Mouse (Mus musculus): ENCODE data around the gene Ssu2. TPM values are rescaled to one million over a fixed set of nuclear protein-coding genes. Genes with fewer than 3 reads are reported as not detected.

Ssu2 gene
- polyA plus RNA-seq, 1 experiment from 2014 or later: 2.9 TPM

DNA sequence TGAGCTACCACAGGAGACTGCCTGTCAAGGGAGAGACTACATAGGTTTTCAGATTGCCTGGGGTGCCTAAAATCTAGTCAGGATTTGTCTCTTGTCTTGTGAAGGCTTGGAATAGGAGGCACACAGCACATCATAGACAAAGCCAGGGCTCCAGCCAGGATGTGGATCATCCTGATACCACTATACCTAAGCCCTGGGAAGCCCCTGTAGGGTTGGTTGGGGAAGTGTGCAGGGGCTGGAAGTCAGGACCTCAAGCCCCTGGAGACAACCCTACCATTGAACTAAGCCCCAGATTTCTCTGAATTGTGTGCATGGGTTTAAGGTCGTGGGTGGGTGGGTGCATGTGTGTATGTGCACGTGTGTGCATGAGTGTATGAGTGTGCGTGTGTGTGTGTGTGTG lies 562 bp upstream of the Ssu2 start:
- no peak for ATAC-seq (ENCODE audit: insufficient read depth, low FRiP score)
- peak overlapping the region; percentile 33; the same call in 1 of the 2 replicates for H3K27ac ChIP-seq (ENCODE audit: low read length)
- WGBS: 92% methylated on average over 3 of the region's 3 CpGs

DNA sequence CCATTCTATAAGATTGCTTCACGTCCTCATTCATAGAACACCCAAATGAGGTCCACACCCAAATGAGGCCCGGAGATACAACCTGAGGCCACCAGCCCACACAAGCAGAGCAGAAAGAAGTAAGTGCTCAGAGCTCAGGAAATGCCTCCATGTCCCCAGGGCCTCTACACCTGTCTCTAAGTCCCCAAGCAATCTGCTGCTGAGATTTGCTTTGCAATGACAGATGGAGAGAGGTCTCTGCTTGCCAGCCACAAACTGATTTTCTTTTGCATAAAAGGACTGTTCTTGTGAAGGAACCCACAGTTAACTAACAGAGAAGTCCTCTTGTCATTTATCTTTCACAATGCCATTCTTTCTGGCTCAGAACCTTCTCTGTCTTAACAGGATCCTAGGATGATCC lies 1.6 kb downstream of the Ssu2 start:
- Histone ChIP-seq H3K27me3 (ENCODE audit: control insufficient read depth, insufficient read depth, low read length) (no peaks in the 10 kb centered on the region), H3K9ac (ENCODE audit: low read length) (no peak overlapping the region), H3K4me2 (ENCODE audit: low read depth, low read length) (no peak overlapping the region), H3K4me1 (ENCODE audit: control insufficient read depth, insufficient read depth, low read length) (no peaks in the 10 kb centered on the region), H3K36me3 (ENCODE audit: control insufficient read depth, insufficient read depth, low read length) (no peaks in the 10 kb centered on the region), H3K9me3 (replicated peaks; ENCODE audit: control insufficient read depth, low read length) (no peaks in the 10 kb centered on the region), H3K4me3 (replicated peaks; ENCODE audit: low read length) (no peak overlapping the region), H3K27ac (ENCODE audit: low read length) (no peak overlapping the region)
- ATAC-seq (ENCODE audit: insufficient read depth, low FRiP score): no peak
- 50% methylated on average over 2 of the region's 2 CpGs for WGBS

More for the DNA sequence above, 562 bp upstream of the Ssu2 start:
- H3K4me3 ChIP-seq (replicated peaks; ENCODE audit: low read length): no peak overlapping the region
- H3K9ac ChIP-seq (ENCODE audit: low read length): no peak overlapping the region
- no peaks in the 10 kb centered on the region for H3K27me3 ChIP-seq (ENCODE audit: control insufficient read depth, insufficient read depth, low read length)
- H3K4me1 ChIP-seq (ENCODE audit: control insufficient read depth, insufficient read depth, low read length): no peaks in the 10 kb centered on the region
- H3K36me3 ChIP-seq (ENCODE audit: control insufficient read depth, insufficient read depth, low read length): no peaks in the 10 kb centered on the region
- H3K9me3 ChIP-seq (replicated peaks; ENCODE audit: control insufficient read depth, low read length): no peaks in the 10 kb centered on the region
- H3K4me2 ChIP-seq (ENCODE audit: low read depth, low read length): no peak overlapping the region

DNA sequence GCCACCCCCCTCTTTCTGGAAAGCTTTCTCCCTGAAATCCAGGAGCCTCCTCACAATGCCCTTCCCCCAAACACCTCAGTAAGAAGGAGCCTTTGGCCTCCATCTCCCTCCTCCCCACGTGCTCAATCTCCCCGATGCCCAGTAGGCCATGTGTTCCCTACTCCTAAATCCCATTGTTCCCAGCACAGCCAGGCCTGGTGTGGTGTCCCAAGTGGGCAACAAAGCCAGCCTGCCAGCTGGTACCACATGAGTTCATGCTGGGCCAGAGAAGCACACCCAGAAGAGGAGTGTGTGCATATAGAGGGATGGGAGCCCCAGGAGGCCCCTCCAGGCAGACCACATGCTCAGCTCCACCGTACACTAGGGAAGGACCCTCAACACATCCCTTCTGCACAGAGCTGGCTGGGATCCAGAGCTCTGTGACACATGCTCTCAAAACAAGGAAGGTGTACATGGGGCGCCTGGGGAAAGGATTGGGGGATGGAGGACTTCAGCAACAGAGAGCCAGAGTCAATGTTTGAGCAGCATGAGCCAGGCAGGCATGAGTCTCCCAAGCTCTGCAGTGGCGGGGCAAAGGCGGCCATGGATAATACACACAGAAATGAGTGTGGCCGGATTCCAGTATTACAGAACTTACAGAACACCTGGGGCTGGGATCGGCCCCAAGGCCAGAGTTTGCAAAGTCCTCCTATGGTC lies 4.7 kb downstream of the Ssu2 start:
- H3K36me3 ChIP-seq (ENCODE audit: control insufficient read depth, insufficient read depth, low read length): no peaks in the 10 kb centered on the region
- H3K4me2 ChIP-seq (ENCODE audit: low read depth, low read length): no peak overlapping the region
- no peaks in the 10 kb centered on the region for H3K27me3 ChIP-seq (ENCODE audit: control insufficient read depth, insufficient read depth, low read length)
- no peak overlapping the region for H3K4me3 ChIP-seq (replicated peaks; ENCODE audit: low read length)
- peak; percentile 20; the same call in 1 of the 2 replicates for ATAC-seq (ENCODE audit: insufficient read depth, low FRiP score)
- no peak overlapping the region for H3K27ac ChIP-seq (ENCODE audit: low read length)
- H3K4me1 ChIP-seq (ENCODE audit: control insufficient read depth, insufficient read depth, low read length): no peaks in the 10 kb centered on the region
- H3K9ac ChIP-seq (ENCODE audit: low read length): no peak overlapping the region
- no peaks in the 10 kb centered on the region for H3K9me3 ChIP-seq (replicated peaks; ENCODE audit: control insufficient read depth, low read length)
- 69% methylated on average over 8 of the region's 8 CpGs for WGBS

DNA sequence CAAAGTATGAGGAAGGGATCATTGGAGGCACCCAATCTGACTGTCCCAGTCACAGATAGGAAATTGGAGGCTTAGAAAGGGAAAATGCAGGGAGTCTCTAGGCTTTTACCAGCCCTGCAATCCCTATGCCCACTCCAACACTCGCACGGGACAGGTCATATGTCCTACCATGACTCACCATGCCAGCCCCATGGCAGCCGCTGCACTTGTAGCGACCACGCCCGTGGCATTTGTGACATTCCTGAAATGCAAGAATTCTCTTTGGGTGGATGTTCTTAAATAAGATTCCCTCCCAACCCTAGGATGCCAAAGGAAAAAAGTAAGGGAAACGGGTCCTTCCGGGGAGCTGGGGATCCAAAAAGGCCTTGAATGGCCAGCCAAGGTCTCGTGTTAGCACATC lies 8.8 kb downstream of the Ssu2 start:
- Histone ChIP-seq H3K27ac (ENCODE audit: low read length) (no peak overlapping the region), H3K4me2 (ENCODE audit: low read depth, low read length) (no peak overlapping the region), H3K27me3 (ENCODE audit: control insufficient read depth, insufficient read depth, low read length) (no peaks in the 10 kb centered on the region), H3K4me1 (ENCODE audit: control insufficient read depth, insufficient read depth, low read length) (no peaks in the 10 kb centered on the region), H3K9me3 (replicated peaks; ENCODE audit: control insufficient read depth, low read length) (no peaks in the 10 kb centered on the region), H3K9ac (ENCODE audit: low read length) (no peak overlapping the region), H3K4me3 (replicated peaks; ENCODE audit: low read length) (no peak overlapping the region), H3K36me3 (ENCODE audit: control insufficient read depth, insufficient read depth, low read length) (no peaks in the 10 kb centered on the region)
- 84% methylated on average over 9 of the region's 9 CpGs for WGBS
- no peak for ATAC-seq (ENCODE audit: insufficient read depth, low FRiP score)

DNA sequence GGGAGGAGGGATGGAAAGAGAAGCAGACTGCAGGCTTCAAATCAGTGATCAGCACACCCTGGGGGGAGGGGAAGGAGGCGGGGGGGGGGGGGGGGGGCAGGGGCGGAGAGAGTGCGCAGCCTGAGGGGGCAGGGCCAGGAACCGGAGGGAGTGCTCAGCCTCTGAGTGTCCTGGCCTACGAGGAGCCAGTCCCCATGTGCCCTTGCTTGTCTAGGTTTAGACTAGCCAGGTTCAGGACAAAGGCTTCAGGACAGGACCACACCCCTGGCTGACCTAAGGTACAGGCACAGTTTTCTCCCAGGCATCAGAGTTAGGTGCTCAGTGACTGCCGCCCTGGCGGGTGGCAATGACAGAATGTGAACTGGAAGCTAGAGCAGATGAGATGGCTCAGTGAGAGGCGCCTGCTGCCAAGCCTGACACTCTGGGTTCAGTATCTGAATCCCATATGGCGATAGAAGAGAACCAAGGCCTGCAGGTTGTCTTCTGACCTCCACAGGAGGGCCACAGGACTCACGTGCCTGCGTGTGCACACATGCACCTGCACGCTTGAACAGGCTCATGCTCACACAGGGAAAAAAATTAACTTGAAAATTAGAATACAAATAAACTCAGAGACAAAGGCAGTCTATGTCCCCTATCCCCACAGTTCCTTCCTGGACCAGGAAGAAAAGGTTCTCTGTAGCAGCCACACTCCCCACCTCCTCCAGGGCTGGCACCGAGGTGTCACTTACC lies 12.0 kb downstream of the Ssu2 start:
- no peak overlapping the region for H3K4me2 ChIP-seq (ENCODE audit: low read depth, low read length)
- H3K27ac ChIP-seq (ENCODE audit: low read length): no peak overlapping the region
- H3K36me3 ChIP-seq (ENCODE audit: control insufficient read depth, insufficient read depth, low read length): no peaks in the 10 kb centered on the region
- no peaks in the 10 kb centered on the region for H3K9me3 ChIP-seq (replicated peaks; ENCODE audit: control insufficient read depth, low read length)
- H3K9ac ChIP-seq (ENCODE audit: low read length): no peak overlapping the region
- H3K27me3 ChIP-seq (ENCODE audit: control insufficient read depth, insufficient read depth, low read length): no peaks in the 10 kb centered on the region
- no peak overlapping the region for H3K4me3 ChIP-seq (replicated peaks; ENCODE audit: low read length)
- ATAC-seq (ENCODE audit: insufficient read depth, low FRiP score): no peak; the same call in 1 of the 2 replicates
- no peaks in the 10 kb centered on the region for H3K4me1 ChIP-seq (ENCODE audit: control insufficient read depth, insufficient read depth, low read length)
- WGBS: 53% methylated on average over 12 of the region's 13 CpGs

DNA sequence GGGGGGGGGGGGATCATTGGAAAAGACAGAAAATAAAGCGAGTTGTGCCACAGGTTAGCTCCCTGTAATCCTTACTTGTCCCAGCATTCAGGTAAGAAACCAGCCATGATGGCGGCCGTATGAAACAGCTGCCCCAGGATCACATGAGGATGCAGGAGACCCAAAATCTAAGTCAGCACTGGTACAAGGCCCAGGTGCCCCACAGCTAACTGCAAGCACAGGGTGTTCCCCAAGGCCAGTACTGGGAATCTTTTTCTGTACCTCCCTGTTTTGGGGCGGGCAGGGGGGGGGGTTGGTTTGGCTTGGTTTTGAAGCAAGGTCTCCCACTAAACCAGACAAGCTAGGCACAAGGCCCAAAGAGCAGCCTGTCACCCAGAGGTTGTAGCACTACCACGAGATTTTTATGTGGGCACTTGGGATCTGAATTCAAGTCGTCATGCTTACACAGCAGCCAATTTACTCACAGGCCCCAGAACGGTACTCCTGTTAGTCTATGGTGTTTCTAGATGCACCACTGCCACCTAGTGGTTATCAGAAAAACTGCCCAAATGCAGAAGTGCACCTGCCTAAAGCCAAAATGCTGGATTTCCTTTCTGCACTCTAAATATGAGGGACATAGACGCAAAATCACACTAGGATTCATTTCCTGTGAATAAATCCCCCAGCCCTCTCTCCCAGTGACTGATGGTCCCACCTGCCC lies 13.8 kb downstream of the Ssu2 start:
- Histone ChIP-seq H3K9me3 (replicated peaks; ENCODE audit: control insufficient read depth, low read length) (no peaks in the 10 kb centered on the region), H3K9ac (ENCODE audit: low read length) (no peak overlapping the region), H3K27me3 (ENCODE audit: control insufficient read depth, insufficient read depth, low read length) (no peaks in the 10 kb centered on the region), H3K27ac (ENCODE audit: low read length) (no peak overlapping the region), H3K4me2 (ENCODE audit: low read depth, low read length) (no peak overlapping the region), H3K4me1 (ENCODE audit: control insufficient read depth, insufficient read depth, low read length) (no peaks in the 10 kb centered on the region), H3K36me3 (ENCODE audit: control insufficient read depth, insufficient read depth, low read length) (no peaks in the 10 kb centered on the region), H3K4me3 (replicated peaks; ENCODE audit: low read length) (no peak overlapping the region)
- 44% methylated on average over 8 of the region's 8 CpGs for WGBS
- no peak; the same call in 1 of the 2 replicates for ATAC-seq (ENCODE audit: insufficient read depth, low FRiP score)

DNA sequence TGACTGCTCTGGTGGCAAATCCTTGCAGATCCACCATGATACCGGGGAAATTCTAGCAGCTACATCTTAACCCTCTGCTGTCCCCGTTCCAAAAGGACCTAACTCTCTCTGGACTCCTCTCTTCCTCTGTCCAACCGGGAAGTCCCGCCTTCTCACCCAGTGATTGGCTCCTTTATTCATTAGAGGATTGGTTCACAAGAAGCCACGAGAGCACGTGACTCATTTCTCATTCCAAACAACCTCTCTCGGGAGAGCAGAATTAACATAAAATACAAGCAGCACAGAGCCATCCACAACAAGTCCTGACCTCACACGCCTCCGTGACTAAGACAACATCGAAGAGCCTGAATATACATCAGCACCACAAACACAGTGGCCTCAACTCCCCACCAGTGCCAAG lies 22.5 kb downstream of the Ssu2 start:
- Histone ChIP-seq H3K4me3 (replicated peaks; ENCODE audit: low read length) (no peak overlapping the region), H3K27ac (ENCODE audit: low read length) (no peak overlapping the region), H3K36me3 (ENCODE audit: control insufficient read depth, insufficient read depth, low read length) (no peaks in the 10 kb centered on the region), H3K4me2 (ENCODE audit: low read depth, low read length) (no peak overlapping the region), H3K9me3 (replicated peaks; ENCODE audit: control insufficient read depth, low read length) (no peaks in the 10 kb centered on the region), H3K27me3 (ENCODE audit: control insufficient read depth, insufficient read depth, low read length) (no peaks in the 10 kb centered on the region), H3K4me1 (ENCODE audit: control insufficient read depth, insufficient read depth, low read length) (no peaks in the 10 kb centered on the region), H3K9ac (ENCODE audit: low read length) (no peak overlapping the region)
- no peak for ATAC-seq (ENCODE audit: insufficient read depth, low FRiP score)
- WGBS: 83% methylated on average over 10 of the region's 10 CpGs

DNA sequence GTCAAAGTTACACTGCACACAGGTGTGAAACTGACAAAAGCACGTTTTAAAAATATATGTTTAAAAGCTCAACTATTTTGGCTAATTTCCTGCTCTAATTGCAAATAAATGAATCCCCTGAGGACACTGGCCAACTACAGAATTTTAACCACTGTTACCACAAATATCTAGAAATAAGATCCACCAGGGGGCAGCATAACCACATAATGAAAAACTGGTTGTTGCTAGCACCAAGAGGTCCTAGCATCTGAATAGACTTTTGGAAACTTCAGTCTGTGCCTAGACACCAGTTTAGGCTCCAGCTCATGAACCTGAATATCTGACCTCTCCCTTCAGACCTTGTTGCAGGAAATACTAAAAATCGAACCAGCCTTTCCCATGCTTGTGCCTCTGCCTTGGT lies 23.2 kb downstream of the Ssu2 start:
- Histone ChIP-seq H3K4me3 (replicated peaks; ENCODE audit: low read length) (no peak overlapping the region), H3K4me2 (ENCODE audit: low read depth, low read length) (no peak overlapping the region), H3K9ac (ENCODE audit: low read length) (no peak overlapping the region), H3K27me3 (ENCODE audit: control insufficient read depth, insufficient read depth, low read length) (no peaks in the 10 kb centered on the region), H3K4me1 (ENCODE audit: control insufficient read depth, insufficient read depth, low read length) (no peaks in the 10 kb centered on the region), H3K36me3 (ENCODE audit: control insufficient read depth, insufficient read depth, low read length) (no peaks in the 10 kb centered on the region), H3K9me3 (replicated peaks; ENCODE audit: control insufficient read depth, low read length) (no peaks in the 10 kb centered on the region), H3K27ac (ENCODE audit: low read length) (no peak overlapping the region)
- WGBS: 38% methylated on average over 2 of the region's 2 CpGs
- no peak for ATAC-seq (ENCODE audit: insufficient read depth, low FRiP score)

DNA sequence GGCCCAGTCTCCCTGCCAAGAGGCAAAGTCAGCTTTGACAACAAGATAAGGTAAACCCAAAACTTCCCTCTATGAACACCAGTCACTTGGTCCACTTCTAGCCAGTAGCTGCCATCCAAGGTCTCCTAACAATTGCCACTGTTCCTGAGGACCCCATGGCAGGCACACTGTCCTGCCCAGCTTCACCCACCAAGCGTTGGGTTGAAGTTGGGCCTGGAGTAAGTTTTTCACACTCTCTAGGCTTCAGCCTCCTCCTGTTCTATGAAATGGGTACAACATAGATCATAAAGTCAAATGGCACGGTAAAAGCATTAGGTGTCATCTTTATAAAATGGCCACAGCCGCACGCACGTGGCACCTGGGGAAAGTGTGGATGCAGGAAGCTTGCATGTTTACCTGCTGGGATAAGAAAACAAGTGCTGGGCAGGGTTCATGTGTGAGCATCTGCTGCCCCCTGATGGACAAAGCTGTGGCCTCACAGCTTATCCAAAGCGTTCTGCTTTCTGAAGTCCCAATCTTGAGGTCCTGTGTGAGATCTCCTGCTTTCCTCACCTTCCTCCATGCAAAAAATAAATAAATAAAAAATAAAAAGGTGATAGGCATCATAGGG lies 25.4 kb downstream of the Ssu2 start:
- no peak for ATAC-seq (ENCODE audit: insufficient read depth, low FRiP score)
- no peak overlapping the region for H3K9ac ChIP-seq (ENCODE audit: low read length)
- H3K36me3 ChIP-seq (ENCODE audit: control insufficient read depth, insufficient read depth, low read length): no peaks in the 10 kb centered on the region
- no peaks in the 10 kb centered on the region for H3K27me3 ChIP-seq (ENCODE audit: control insufficient read depth, insufficient read depth, low read length)
- H3K9me3 ChIP-seq (replicated peaks; ENCODE audit: control insufficient read depth, low read length): no peaks in the 10 kb centered on the region
- no peaks in the 10 kb centered on the region for H3K4me1 ChIP-seq (ENCODE audit: control insufficient read depth, insufficient read depth, low read length)
- no peak overlapping the region for H3K27ac ChIP-seq (ENCODE audit: low read length)
- no peak overlapping the region for H3K4me3 ChIP-seq (replicated peaks; ENCODE audit: low read length)
- no peak overlapping the region for H3K4me2 ChIP-seq (ENCODE audit: low read depth, low read length)
- WGBS: 35% methylated on average over 6 of the region's 6 CpGs
